Mouse (Mus musculus) heart, embryonic 12.5 days (tissue): ENCODE measurements around the gene Nfxl1. TPM values are rescaled to one million over a fixed set of nuclear protein-coding genes. Genes with fewer than 3 reads are reported as not detected.

Experiments used
- ATAC-seq: fragments of 200-750 bp; cut with Nextera tagmentation; 2 replicates; pipeline ENCODE4 v1.8.0; 2017; ENCODE audit warnings: moderate TSS enrichment, moderate library complexity; ENCODE audit not compliant: insufficient number of reproducible peaks, low FRiP score
- H3K27ac ChIP-seq: fragments of 300-500 bp; sonication (generic); 2 replicates; pipeline ENCODE4 v1.5.1; 2016; ENCODE audit warnings: mild to moderate bottlenecking, moderate library complexity; ENCODE audit not compliant: poor library complexity, severe bottlenecking
- H3K27me3 ChIP-seq: fragments of 300-500 bp; sonication (generic); replicated peaks from 2 replicates; pipeline ENCODE4 v1.6.1; 2016; ENCODE audit warnings: mild to moderate bottlenecking, moderate library complexity
- H3K36me3 ChIP-seq: fragments of 300-500 bp; sonication (generic); 2 replicates; pipeline ENCODE4 v1.6.1; 2016; ENCODE audit warnings: mild to moderate bottlenecking, moderate library complexity
- H3K4me1 ChIP-seq: fragments of 300-500 bp; sonication (generic); replicated peaks from 2 replicates; pipeline ENCODE4 v1.6.1; 2016; ENCODE audit warnings: mild to moderate bottlenecking
- H3K4me2 ChIP-seq: fragments of 300-500 bp; sonication (generic); 2 replicates; pipeline ENCODE4 v1.6.1; 2016; ENCODE audit warnings: mild to moderate bottlenecking, moderate library complexity
- H3K4me3 ChIP-seq: fragments of 300-500 bp; sonication (generic); 2 replicates; pipeline ENCODE4 v1.5.1; 2016; ENCODE audit warnings: mild to moderate bottlenecking
- H3K9ac ChIP-seq: fragments of 300-500 bp; sonication (generic); 2 replicates; pipeline ENCODE4 v1.6.1; 2016; ENCODE audit warnings: mild to moderate bottlenecking, moderate library complexity
- H3K9me3 ChIP-seq: fragments of 300-500 bp; sonication (generic); replicated peaks from 2 replicates; pipeline ENCODE4 v1.6.1; 2016; ENCODE audit warnings: mild to moderate bottlenecking, moderate library complexity
- WGBS: fragments of 180-500 bp; shearing (Covaris S2); methylation state at CpG from one replicate; pipeline ENCODE4 v1.1.7; 2016; 5-methylcytosine and 5-hydroxymethylcytosine counted together
- polyA plus RNA-seq: library from polyadenylated mRNA; unstranded; fragments of >200 nt; fragmentation: Nextera tagmentation; extraction: Ambion mirVana; gene quantifications from 2 replicates; pipeline ENCODE4 v1.2.1, GENCODE M21; 2016

The Nfxl1 gene
- polyA plus RNA-seq, 1 experiment from 2014 or later = 17.6 TPM

DNA sequence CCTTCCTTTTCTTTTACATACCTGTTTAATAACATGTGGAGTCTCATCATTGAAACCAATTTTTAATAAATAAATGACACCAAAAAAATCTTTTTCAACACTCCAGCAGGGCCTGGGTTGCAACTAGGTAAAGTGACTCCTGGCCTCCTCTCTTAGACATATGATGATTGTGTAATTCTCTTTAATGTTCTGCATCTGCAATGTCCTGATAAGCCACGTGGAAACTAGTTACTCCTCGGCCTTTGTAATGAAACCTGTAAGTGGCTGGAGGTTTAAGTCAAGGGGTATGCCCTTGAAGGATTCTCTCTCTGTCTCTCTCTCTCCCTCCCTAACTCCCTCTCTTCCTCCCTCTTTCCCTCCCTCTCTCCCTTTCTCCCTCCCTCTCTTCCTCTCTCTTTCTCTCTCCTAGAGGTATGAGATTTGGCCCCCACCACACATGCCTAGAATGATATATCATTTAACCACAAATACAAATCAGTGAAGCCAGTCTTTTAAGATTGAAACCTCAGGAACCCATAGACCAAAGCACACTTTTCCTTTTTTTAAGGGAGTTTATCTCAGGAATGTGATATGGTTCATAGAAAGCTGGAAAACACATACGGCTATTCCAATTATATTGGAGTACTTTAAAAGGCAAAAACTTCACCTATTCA is 1.6 kb upstream of the Nfxl1 start:
- Histone ChIP-seq H3K4me2 (no peak overlapping the region), H3K4me3 (no peak overlapping the region), H3K36me3 (0 out of 2 replicates have a peak, but pooled peaks cover under 1% of the 10 kb centered on the region), H3K4me1 (peaks cover 8% of the 10 kb centered on the region), H3K27ac (no peak overlapping the region), H3K9me3 (peaks cover 13% of the 10 kb centered on the region), H3K27me3 (no peaks in the 10 kb centered on the region), H3K9ac (no peak overlapping the region)
- WGBS = 59% methylated on average over 3 of the region's 3 CpGs
- no peak for ATAC-seq

DNA sequence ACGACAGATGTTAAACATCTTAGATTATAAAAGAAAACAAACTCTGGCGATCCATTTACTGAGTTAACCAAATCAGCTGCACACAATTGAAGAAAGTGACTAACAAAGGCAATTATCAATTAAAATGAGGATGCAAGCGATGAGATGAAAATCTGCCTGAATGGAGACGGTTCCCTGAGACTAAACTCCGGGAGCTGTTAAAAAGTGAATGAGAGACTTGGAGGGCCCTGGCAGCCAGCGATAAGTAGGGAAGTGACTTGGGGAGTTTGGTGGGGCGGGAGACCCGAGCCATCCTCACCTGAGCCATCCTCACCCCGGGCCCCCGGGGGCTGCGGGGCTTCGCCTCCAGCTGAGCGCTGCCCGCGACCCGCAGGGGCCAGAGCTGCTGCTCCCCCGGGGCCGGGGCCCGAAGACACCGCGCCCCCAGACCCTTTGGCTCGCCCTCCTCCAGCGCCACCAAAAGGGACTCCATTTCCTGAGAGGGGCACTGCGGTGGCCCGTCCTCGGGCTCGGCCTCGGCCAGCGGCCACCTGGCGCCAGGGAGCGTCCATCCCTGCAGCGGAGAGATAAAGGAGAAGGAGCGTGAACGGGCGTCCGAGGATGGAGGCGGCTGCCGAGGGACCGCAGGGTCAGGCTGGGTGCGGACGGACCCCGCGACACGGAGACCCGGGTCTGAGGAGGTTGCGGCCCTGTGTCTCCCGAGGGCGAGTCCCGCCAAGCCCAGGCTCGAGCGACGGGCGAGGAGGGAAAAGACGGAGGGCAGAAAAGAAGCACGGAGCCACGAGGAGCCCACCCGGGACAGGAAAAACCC is 563 bp downstream of the Nfxl1 start:
- ATAC-seq = peak; percentile 81
- peak overlapping the region; percentile 82 for H3K4me2 ChIP-seq
- peak overlapping the region; percentile 85 for H3K9ac ChIP-seq
- peaks cover 8% of the 10 kb centered on the region for H3K9me3 ChIP-seq
- H3K36me3 ChIP-seq = peaks cover 7% of the 10 kb centered on the region
- H3K27me3 ChIP-seq = no peaks in the 10 kb centered on the region
- peaks cover 8% of the 10 kb centered on the region for H3K4me1 ChIP-seq
- H3K27ac ChIP-seq = peak overlapping the region; percentile 43
- peak overlapping the region; percentile 81 for H3K4me3 ChIP-seq
- WGBS = under 1% methylated on average over 56 of the region's 57 CpGs

- WGBS = 89% methylated on average over 3 of the region's 3 CpGs
- Histone ChIP-seq H3K4me1 (peaks cover 8% of the 10 kb centered on the region), H3K4me3 (no peak overlapping the region), H3K27me3 (no peaks in the 10 kb centered on the region), H3K27ac (no peak overlapping the region), H3K9ac (no peak overlapping the region), H3K36me3 (peaks cover 15% of the 10 kb centered on the region), H3K4me2 (no peak overlapping the region), H3K9me3 (no peaks in the 10 kb centered on the region)
- ATAC-seq = no peak
Measured at GRCm38 (mm10) chr5:72556245-72556644, 3.2 kb downstream of the Nfxl1 start.

DNA sequence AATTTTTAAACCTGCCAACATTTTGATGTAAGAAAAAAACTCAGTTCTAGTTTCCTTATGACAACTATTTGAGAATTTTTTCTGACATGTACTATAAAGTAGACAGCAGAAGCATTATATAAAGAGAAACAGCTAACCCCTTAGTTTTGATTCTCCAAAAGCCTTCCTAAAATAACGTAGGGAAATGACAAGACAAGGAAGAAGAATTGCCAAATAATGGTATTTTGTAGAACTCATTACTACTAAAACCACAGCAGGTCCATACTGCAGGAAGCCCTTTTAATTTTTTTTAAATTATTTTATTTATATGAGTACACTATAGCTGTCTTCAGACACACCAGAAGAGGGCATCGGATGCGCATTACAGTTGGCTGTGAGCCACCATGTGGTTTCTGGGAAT is 8.3 kb downstream of the Nfxl1 start:
- Histone ChIP-seq H3K9me3 (no peaks in the 10 kb centered on the region), H3K27me3 (no peaks in the 10 kb centered on the region), H3K36me3 (peaks cover 16% of the 10 kb centered on the region), H3K4me1 (no peaks in the 10 kb centered on the region; the same call in 1 of the 2 replicates), H3K4me2 (no peak overlapping the region), H3K4me3 (no peak overlapping the region), H3K9ac (no peak overlapping the region), H3K27ac (no peak overlapping the region)
- no peak for ATAC-seq
- WGBS = 88% methylated on average over 3 of the region's 3 CpGs

GRCm38 (mm10) chr5:72528896-72529295 is 30.6 kb downstream of the Nfxl1 start:
- H3K9me3 ChIP-seq = no peaks in the 10 kb centered on the region
- H3K4me1 ChIP-seq = no peaks in the 10 kb centered on the region
- no peak overlapping the region for H3K4me2 ChIP-seq
- whole genome bisulfite sequencing = 91% methylated on average over 3 of the region's 3 CpGs
- H3K9ac ChIP-seq = no peak overlapping the region
- H3K27ac ChIP-seq = no peak overlapping the region
- peaks cover 40% of the 10 kb centered on the region for H3K36me3 ChIP-seq
- H3K4me3 ChIP-seq = no peak overlapping the region
- no peak for ATAC-seq
- no peaks in the 10 kb centered on the region for H3K27me3 ChIP-seq

- H3K4me3 ChIP-seq = no peak overlapping the region
- H3K27ac ChIP-seq = no peak overlapping the region
- no peak overlapping the region for H3K4me2 ChIP-seq
- no peaks in the 10 kb centered on the region for H3K27me3 ChIP-seq
- H3K9ac ChIP-seq = no peak overlapping the region
- ATAC-seq = no peak; the same call in 1 of the 2 replicates
- no peaks in the 10 kb centered on the region for H3K9me3 ChIP-seq
- H3K4me1 ChIP-seq = no peaks in the 10 kb centered on the region
- H3K36me3 ChIP-seq = peaks cover 22% of the 10 kb centered on the region
- WGBS = 64% methylated on average over 5 of the region's 5 CpGs
Measured at GRCm38 (mm10) chr5:72513808-72514207, 45.7 kb downstream of the Nfxl1 start.

GRCm38 (mm10) chr5:72505740-72506139 is 53.7 kb downstream of the Nfxl1 start:
- Histone ChIP-seq H3K9ac (no peak overlapping the region), H3K4me1 (peaks cover 28% of the 10 kb centered on the region), H3K9me3 (no peaks in the 10 kb centered on the region), H3K36me3 (0 out of 2 replicates have a peak, but pooled peaks cover 5% of the 10 kb centered on the region), H3K4me3 (no peak overlapping the region), H3K27ac (no peak overlapping the region), H3K4me2 (no peak overlapping the region), H3K27me3 (no peaks in the 10 kb centered on the region)
- ATAC-seq = no peak
- 69% methylated on average over 5 of the region's 5 CpGs for WGBS

- peaks cover 33% of the 10 kb centered on the region for H3K4me1 ChIP-seq
- H3K27ac ChIP-seq = no peak within 1 kb of the TSS
- H3K9me3 ChIP-seq = no peaks in the 10 kb centered on the region
- peak within 1 kb of the TSS; percentile 87 for H3K4me2 ChIP-seq
- H3K4me3 ChIP-seq = peak within 1 kb of the TSS; percentile 61
- peak within 1 kb of the TSS; percentile 69 for H3K9ac ChIP-seq
- 0 out of 2 replicates have a peak, but pooled peaks cover 5% of the 10 kb centered on the region for H3K36me3 ChIP-seq
- H3K27me3 ChIP-seq = no peaks in the 10 kb centered on the region
- peak; percentile 60 for ATAC-seq
- WGBS = under 1% methylated on average over 64 of the region's 64 CpGs
Measured at GRCm38 (mm10) chr5:72503531-72504523, 55.7 kb downstream of the Nfxl1 start, which contains the start of gene Corin. Corin (minus strand) TSS chr5:72504473.

DNA sequence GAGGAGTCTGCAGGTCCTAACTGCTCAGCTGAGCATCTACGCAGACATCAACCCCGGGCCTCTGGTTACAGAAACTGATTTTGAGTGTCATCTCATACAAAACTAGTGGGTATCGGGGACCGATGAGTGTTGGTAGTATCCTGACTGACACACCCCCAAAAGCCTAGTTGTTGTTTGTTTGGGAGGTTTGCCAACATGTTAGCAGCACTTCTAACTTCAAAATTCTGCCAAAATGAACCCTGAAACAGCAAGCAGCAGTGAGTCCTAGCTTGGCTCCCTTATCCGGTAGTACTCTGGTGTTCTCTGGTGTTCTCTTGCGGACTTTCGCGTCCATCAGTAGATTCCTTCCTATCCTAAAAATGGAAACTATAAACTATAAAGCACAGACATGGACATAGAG is 56.7 kb downstream of the Nfxl1 start:
- Histone ChIP-seq H3K27ac (no peak overlapping the region), H3K9ac (no peak overlapping the region), H3K27me3 (no peaks in the 10 kb centered on the region), H3K4me2 (peak overlapping the region; percentile 87), H3K4me3 (peak overlapping the region; percentile 61), H3K36me3 (no peaks in the 10 kb centered on the region), H3K9me3 (no peaks in the 10 kb centered on the region), H3K4me1 (peaks cover 43% of the 10 kb centered on the region)
- WGBS = 54% methylated on average over 8 of the region's 8 CpGs
- ATAC-seq = no peak

DNA sequence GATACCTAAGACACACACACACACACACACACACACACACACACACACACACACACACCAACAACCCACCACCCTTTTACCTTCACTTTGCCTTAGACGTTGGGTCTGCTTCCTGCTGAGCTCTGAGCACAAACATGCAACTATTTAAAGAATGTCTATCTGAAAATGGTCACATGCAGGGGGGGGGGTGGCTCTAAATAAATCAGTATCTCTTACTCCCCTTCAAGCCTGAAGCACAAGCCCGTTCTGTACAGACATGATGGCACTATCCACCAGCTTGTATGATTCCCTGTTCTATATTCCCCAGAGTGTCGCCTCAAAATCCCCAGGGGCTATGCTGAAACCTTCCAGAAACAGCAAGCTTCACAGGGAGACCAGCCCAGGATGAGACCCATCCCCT is 57.7 kb downstream of the Nfxl1 start:
- H3K4me1 ChIP-seq = peaks cover 53% of the 10 kb centered on the region
- no peak for ATAC-seq
- 0 out of 2 replicates have a peak overlapping the region, but pooled peaks have one; percentile 19 for H3K27ac ChIP-seq

More for the DNA sequence above, 57.7 kb downstream of the Nfxl1 start:
- 26% methylated on average over 3 of the region's 3 CpGs for WGBS
- Histone ChIP-seq H3K4me2 (peak overlapping the region; percentile 47), H3K9ac (no peak overlapping the region), H3K4me3 (no peak overlapping the region), H3K9me3 (no peaks in the 10 kb centered on the region), H3K27me3 (no peaks in the 10 kb centered on the region), H3K36me3 (no peaks in the 10 kb centered on the region)
